Mouse (Mus musculus): Measurements from ENCODE around the gene Ddah1. TPM values are rescaled to one million over a fixed set of nuclear protein-coding genes. Genes with fewer than 3 reads are reported as not detected.

The Ddah1 gene
- polyA plus RNA-seq, 1 experiment: 81.7 TPM

DNA sequence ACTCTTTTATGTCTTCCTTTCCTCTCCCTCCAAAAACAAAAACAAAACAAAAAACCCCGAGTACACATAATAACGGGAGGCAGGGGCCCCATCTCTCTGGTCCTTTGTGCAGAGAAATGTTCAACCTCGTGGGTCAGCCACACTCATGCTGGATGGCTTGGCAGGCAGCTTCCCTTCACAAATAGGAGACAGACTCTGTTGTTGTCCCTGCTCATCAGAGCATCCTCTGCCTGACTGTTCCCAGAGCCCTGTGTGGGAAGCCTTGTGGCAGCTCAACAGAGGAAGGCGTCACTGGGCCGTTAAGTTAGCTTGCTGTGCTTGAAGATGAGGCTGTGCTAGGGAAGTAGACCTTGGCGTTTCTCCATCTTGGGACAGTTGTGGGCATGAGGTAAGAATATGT lies 58.8 kb downstream of the Ddah1 start:
- TF ChIP-seq POLR2A (IDR thresholded peaks at IDR 0.05; ENCODE audit: borderline replicate concordance, extremely low read depth, insufficient read depth, insufficient read length, poor library complexity, severe bottlenecking): no peak
- no peak for TF ChIP-seq CTCF (IDR thresholded peaks at IDR 0.05; ENCODE audit: borderline replicate concordance, extremely low read depth, insufficient read depth, insufficient read length)
- peak; percentile 72 for DNase-seq (ENCODE audit: low read depth)

DNA sequence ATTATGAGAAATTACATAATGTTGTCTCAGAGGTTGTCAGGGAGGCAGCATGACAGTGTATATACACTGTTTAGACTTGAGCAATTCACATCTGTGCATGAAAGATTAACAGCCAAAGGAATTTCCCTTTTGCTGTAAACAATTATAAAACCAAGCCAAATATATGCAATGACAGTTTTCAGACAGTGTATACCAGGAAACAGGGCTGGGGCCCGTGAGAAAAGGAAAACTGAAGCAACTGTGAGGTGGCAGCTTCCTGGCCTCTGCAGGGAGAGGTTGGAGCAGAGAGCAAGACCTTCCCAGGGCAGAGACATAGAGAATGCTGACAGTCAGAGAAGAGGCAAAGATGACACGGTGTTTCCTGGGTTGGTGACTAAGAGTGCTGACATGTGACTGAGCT lies 62.0 kb downstream of the Ddah1 start:
- DNase-seq (ENCODE audit: low read depth): no peak
- TF ChIP-seq POLR2A (IDR thresholded peaks at IDR 0.05; ENCODE audit: borderline replicate concordance, extremely low read depth, insufficient read depth, insufficient read length, poor library complexity, severe bottlenecking) (no peak), CTCF (IDR thresholded peaks at IDR 0.05; ENCODE audit: borderline replicate concordance, extremely low read depth, insufficient read depth, insufficient read length) (no peak)

DNA sequence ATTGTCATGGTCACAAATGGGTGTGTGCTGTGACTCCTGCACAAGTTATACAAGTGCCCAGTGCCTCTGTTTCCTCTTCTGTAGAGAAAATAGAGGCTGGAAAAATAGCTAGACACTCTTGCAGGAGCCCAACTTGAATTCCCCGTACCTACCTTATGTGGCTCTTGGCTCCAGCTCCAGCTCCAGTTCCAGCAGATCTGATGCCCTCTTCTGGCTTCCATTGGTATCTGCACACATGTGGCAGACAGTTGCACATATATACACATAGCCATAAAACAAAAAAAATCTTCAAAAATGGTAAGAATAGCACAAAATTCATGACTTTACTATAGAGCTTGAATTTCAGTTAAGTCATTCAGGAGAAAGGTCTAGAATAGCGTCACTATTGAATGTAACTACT lies 62.5 kb downstream of the Ddah1 start:
- TF ChIP-seq CTCF (IDR thresholded peaks at IDR 0.05; ENCODE audit: borderline replicate concordance, extremely low read depth, insufficient read depth, insufficient read length): no peak
- no peak for TF ChIP-seq POLR2A (IDR thresholded peaks at IDR 0.05; ENCODE audit: borderline replicate concordance, extremely low read depth, insufficient read depth, insufficient read length, poor library complexity, severe bottlenecking)
- no peak for DNase-seq (ENCODE audit: low read depth)

DNA sequence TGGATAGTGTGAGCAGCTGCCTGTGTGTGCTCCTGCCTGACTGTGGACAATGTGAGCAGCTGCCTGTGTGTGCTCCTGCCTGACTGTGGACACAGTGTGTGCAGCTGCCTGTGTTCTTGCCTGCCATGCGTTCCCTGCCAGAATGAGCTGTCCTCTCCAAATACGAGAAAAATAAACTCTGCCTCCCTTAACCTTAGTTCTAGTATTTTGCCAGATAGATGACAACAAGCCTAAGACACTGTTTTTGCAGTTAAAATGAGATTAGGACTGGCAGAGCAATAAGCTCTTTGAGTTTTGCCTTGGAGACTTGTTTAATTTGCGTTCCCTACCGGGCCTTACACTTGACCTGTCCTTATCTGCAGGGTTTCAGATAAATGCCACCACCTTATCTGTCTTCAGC lies 63.7 kb downstream of the Ddah1 start:
- TF ChIP-seq CTCF (IDR thresholded peaks at IDR 0.05; ENCODE audit: borderline replicate concordance, extremely low read depth, insufficient read depth, insufficient read length) (no peak), POLR2A (IDR thresholded peaks at IDR 0.05; ENCODE audit: borderline replicate concordance, extremely low read depth, insufficient read depth, insufficient read length, poor library complexity, severe bottlenecking) (no peak)
- DNase-seq (ENCODE audit: low read depth): peak; percentile 29

DNA sequence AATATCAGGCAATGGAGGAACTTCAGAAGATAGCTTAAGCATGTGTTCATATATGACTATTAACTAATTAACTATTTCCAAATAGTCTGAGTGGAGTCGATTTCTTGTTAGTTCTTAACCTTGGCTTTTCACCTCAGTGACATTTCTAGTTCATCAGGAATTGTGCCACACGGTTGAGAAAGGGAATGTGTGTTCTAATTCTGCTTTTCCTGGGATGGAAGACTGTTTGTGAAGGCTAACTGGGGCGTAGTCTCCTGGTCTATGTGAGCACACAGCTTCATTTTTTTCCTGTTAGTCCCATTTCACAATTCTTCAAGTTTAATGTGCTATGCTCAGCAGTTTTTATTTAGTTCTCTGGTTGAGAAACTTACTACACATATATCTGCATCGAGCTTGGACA lies 65.2 kb downstream of the Ddah1 start:
- no peak for DNase-seq (ENCODE audit: low read depth)
- TF ChIP-seq CTCF (IDR thresholded peaks at IDR 0.05; ENCODE audit: borderline replicate concordance, extremely low read depth, insufficient read depth, insufficient read length) (no peak), POLR2A (IDR thresholded peaks at IDR 0.05; ENCODE audit: borderline replicate concordance, extremely low read depth, insufficient read depth, insufficient read length, poor library complexity, severe bottlenecking) (no peak)

DNA sequence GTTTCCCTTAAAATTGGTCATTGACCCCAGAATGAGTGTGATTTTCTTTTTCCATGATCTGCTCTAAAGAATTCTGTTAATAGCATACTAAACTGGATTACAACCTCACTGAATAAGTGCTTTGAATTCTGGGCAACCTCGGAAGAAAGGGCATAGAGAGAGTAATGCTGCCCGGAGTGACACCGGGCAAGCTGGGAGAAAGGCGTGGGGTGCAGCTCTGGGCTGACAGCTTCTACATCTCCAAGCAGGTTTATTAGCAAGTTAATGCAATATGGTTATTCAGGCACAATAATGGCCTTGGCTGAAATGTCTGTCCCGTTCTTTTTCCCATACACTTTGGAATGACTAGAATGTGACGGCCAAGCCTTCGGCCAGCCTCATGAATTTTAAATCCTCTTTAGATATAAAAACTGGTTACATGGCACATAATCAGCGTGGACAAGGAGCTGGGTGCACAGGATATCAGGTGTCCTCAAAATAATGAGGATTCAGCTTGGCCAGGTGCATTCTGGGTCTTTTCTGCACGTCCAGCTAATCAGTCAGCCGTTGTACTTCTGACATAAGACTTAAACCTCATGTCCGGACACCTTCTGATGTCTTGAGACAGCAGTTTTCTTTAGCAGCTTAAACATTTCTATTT lies 67.1 kb downstream of the Ddah1 start:
- DNase-seq (ENCODE audit: low read depth): peak; percentile 93
- TF ChIP-seq CTCF (IDR thresholded peaks at IDR 0.05; ENCODE audit: borderline replicate concordance, extremely low read depth, insufficient read depth, insufficient read length) (no peak), POLR2A (IDR thresholded peaks at IDR 0.05; ENCODE audit: borderline replicate concordance, extremely low read depth, insufficient read depth, insufficient read length, poor library complexity, severe bottlenecking) (no peak)

DNA sequence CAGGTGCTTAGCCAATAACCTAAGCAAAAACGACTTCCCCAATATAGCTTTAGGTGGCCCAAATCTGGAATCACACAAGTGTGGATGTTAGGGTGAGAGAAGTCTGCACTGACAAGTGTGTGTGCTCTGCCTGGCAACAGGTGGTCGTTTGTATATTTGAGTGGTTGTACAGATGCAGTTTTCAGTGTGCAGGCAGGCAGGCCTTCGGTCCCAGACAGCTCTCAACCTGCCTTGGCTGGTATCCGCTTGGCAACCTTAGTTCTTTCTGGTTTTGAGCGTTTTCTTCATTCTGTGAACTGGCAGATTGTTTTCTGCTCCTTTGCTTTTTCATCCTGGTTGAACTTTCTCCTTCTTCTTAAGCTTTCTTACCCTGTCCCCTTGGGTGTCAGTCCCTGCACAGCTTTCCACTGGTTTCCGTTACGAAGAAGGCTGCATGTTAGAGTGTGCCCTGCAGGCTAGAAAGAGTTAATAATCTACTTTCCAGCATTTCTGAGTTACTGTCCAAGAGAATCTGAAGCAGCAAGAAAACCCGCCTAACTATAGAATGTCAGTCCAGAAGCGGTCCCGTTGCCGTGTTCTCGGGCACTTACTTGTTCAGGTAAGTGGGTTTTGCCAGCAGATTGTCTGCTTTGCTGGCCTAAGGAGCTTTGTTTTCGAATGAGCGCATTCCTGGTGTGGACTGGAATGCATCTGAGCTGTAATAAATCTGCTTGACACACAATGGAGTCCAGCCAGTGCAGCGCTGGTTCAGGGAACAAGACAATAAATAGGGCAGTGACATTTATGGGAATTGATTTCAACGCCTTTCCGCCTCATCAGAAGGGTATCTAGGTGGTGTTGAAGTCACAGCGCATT lies 68.9 kb downstream of the Ddah1 start:
- DNase-seq (ENCODE audit: low read depth): peak; percentile 72
- TF ChIP-seq CTCF (IDR thresholded peaks at IDR 0.05; ENCODE audit: borderline replicate concordance, extremely low read depth, insufficient read depth, insufficient read length): no peak
- TF ChIP-seq POLR2A (IDR thresholded peaks at IDR 0.05; ENCODE audit: borderline replicate concordance, extremely low read depth, insufficient read depth, insufficient read length, poor library complexity, severe bottlenecking): no peak

DNA sequence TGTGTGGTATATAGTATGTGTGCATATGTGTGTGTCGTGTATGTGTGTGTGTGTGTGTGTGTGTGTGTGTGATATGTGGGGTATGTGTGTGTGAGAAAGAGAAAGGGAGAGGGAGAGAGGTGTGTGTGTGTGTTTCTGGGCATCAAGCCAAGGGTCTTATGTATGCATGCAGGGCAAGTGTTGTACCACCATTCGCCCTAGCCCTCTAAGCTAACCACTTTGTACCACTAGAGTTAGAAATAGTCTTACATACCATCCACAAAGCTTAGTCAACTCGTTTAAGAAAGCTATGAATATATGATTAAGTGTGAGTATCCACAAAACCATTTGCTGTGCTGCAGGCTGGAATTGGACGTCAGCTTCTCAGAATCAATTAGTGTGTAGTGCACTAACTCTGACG lies 70.4 kb downstream of the Ddah1 start:
- no peak for TF ChIP-seq CTCF (IDR thresholded peaks at IDR 0.05; ENCODE audit: borderline replicate concordance, extremely low read depth, insufficient read depth, insufficient read length)
- DNase-seq (ENCODE audit: low read depth): peak; percentile 51

DNA sequence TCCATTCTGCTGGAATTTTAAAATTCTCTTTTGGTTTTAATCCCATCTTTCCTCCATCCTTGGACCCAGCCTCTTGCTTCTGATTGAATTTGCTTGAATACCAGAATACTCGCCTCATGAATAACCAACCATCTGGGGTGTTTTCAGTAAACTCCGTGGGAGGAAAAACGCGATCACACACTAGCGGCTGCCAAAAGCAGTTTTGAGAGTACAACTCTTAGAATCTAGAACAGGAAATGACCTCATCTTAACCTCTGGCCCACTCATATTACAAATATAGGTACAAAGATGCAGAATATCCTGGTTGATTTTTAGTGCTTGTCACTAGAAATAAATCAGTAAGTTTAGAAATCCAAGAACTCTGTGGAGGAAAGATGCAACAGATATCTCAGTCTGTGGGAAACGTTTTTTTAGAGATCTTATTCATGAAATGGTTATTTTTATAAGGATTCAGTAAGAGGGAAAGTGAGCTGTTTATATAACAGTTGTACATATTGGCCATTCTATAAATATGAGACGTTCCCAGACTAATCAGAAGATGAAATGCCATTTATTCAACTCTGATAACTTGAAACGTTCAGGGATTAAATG lies 75.6 kb downstream of the Ddah1 start:
- no peak for TF ChIP-seq POLR2A (IDR thresholded peaks at IDR 0.05; ENCODE audit: borderline replicate concordance, extremely low read depth, insufficient read depth, insufficient read length, poor library complexity, severe bottlenecking)
- peak; percentile 68 for DNase-seq (ENCODE audit: low read depth)

DNA sequence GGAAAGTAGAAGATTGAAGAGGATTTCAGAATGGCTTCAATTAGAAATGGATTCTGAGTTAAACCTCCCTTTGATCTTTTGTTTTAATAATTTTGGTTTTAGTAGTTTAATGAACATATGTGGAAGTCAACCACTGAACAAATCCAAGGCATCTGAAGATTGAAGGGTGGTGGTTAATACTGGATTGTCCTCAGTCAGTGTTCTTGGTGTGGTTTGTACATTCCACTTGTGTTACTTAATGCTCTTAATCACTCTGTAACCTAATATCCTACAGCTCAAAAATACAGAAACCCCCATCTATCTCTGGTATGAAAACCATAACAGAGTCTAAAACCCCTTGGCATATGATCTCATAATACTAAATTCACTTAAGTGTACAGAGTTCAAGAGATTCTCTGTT lies 79.8 kb downstream of the Ddah1 start:
- no peak for DNase-seq (ENCODE audit: low read depth)
- TF ChIP-seq POLR2A (IDR thresholded peaks at IDR 0.05; ENCODE audit: borderline replicate concordance, extremely low read depth, insufficient read depth, insufficient read length, poor library complexity, severe bottlenecking) (no peak), CTCF (IDR thresholded peaks at IDR 0.05; ENCODE audit: borderline replicate concordance, extremely low read depth, insufficient read depth, insufficient read length) (no peak)

DNA sequence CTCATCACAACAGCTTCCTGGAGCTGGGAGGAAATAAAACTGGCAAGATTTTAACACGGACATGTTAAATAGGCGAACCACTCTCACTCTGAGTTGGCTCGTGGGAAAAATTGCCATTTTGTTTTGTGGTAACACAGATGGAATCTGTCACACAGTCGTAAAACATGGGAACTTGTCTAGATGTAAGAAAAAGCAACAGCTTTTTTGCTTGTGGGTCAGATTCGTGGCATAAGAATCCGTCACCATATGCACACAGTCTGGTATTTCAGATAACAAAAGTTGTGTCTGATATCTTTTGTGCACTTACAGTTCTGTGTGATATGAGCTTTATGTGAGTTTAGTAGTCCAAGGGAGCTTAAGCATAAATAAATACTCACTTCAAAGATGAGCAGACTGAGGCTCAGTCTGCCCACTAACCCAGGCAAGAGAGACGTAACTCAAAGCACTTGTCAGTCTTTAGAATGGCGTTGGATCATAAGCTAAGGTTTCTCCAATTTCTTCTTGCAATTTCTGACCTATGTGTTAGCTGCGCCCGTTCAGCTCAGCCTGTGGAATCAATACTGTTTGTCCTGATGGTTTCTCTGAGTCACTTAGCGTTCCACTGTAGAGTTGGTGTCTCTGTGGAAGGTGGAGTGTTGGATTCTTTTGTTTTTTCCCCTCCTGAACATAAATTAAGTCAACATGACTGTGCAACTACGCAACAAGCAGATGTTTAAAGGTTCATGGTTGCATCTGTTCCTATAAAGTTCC lies 83.7 kb downstream of the Ddah1 start:
- no peak for TF ChIP-seq CTCF (IDR thresholded peaks at IDR 0.05; ENCODE audit: borderline replicate concordance, extremely low read depth, insufficient read depth, insufficient read length)
- no peak for TF ChIP-seq POLR2A (IDR thresholded peaks at IDR 0.05; ENCODE audit: borderline replicate concordance, extremely low read depth, insufficient read depth, insufficient read length, poor library complexity, severe bottlenecking)
- DNase-seq (ENCODE audit: low read depth): peak; percentile 55

Measured in brain, embryonic 14.5 days (tissue).